8 mouse cellular contexts compared by ENCODE assay signal in genomic region chr7:70364798-70365197, GRCm38 (mm10). TPM values are rescaled to one million over a fixed set of nuclear protein-coding genes. Genes with fewer than 3 reads are reported as not detected.
DNase-seq lines count a peak whose midpoint lies in the region; ATAC-seq and TF ChIP-seq lines count a peak whose summit lies in the region.

No protein-coding gene starts in this region.

- H3K27me3 ChIP-seq in heart, embryonic 12.5 days (replicated peaks), result peaks cover 32% of the 10 kb centered on the region
- H3K27me3 ChIP-seq in kidney, postnatal 0 days (ENCODE audit: insufficient read depth, low read length), result no peaks in the 10 kb centered on the region
- H3K27me3 ChIP-seq in midbrain, embryonic 13.5 days, result peaks cover 56% of the 10 kb centered on the region

- H3K4me2 ChIP-seq in heart, embryonic 12.5 days, result peak overlapping the region; percentile 68
- H3K4me2 ChIP-seq in kidney, postnatal 0 days (ENCODE audit: low read length), result peak overlapping the region; percentile 82
- peak overlapping the region; percentile 59 for H3K4me2 ChIP-seq in midbrain, embryonic 13.5 days (replicated peaks)

- H3K36me3 ChIP-seq in heart, embryonic 12.5 days, result no peaks in the 10 kb centered on the region
- H3K36me3 ChIP-seq in kidney, postnatal 0 days (ENCODE audit: insufficient read depth, low read length), result 0 out of 2 replicates have a peak, but pooled peaks cover 2% of the 10 kb centered on the region
- no peaks in the 10 kb centered on the region for H3K36me3 ChIP-seq in midbrain, embryonic 13.5 days

- DNase-seq in 3T3-L1 (ENCODE audit: low read depth, low spot score) (peak; percentile 88), adipocyte (ENCODE audit: low spot score) (peak; percentile 81)
- peak; percentile 98 for DNase-seq in kidney, postnatal 0 days (ENCODE audit: low spot score)
- DNase-seq in cerebellum, adult 11 months, result no peak
- no peak for DNase-seq in thymus, postnatal 14 days
- DNase-seq in frontal cortex, postnatal 10 days (ENCODE audit: low spot score in 2 of 2), result no peak

- no peak overlapping the region for H3K9ac ChIP-seq in heart, embryonic 12.5 days
- peak overlapping the region; percentile 90 for H3K9ac ChIP-seq in kidney, postnatal 0 days (ENCODE audit: low read depth, low read length)
- H3K9ac ChIP-seq in midbrain, embryonic 13.5 days (replicated peaks), result peak overlapping the region; percentile 85

- no peaks in the 10 kb centered on the region for H3K9me3 ChIP-seq in heart, embryonic 12.5 days (replicated peaks)
- no peaks in the 10 kb centered on the region for H3K9me3 ChIP-seq in kidney, postnatal 0 days (replicated peaks; ENCODE audit: low read length)
- H3K9me3 ChIP-seq in midbrain, embryonic 13.5 days, result no peaks in the 10 kb centered on the region

- H3K4me1 ChIP-seq in heart, embryonic 12.5 days (replicated peaks), result peaks cover 15% of the 10 kb centered on the region
- peaks cover 2% of the 10 kb centered on the region; the same call in 1 of the 2 replicates for H3K4me1 ChIP-seq in kidney, postnatal 0 days (replicated peaks; ENCODE audit: insufficient read depth, low read length)
- peaks cover 19% of the 10 kb centered on the region for H3K4me1 ChIP-seq in midbrain, embryonic 13.5 days (replicated peaks)

- no peak for ATAC-seq in heart, embryonic 12.5 days (ENCODE audit: insufficient number of reproducible peaks, low FRiP score)
- no peak for ATAC-seq in kidney, postnatal 0 days (replicated peaks; ENCODE audit: low FRiP score, low read depth)
- no peak for ATAC-seq in midbrain, embryonic 13.5 days

- H3K27ac ChIP-seq in heart, embryonic 12.5 days (ENCODE audit: poor library complexity, severe bottlenecking), result no peak overlapping the region; the same call in 1 of the 2 replicates
- H3K27ac ChIP-seq in kidney, postnatal 0 days, result peak overlapping the region; percentile 97
- H3K27ac ChIP-seq in midbrain, embryonic 13.5 days, result peak overlapping the region; percentile 94

- 1% methylated on average over 3 of the region's 3 CpGs for WGBS in heart, embryonic 12.5 days
- 1% methylated on average over 3 of the region's 3 CpGs for WGBS in kidney, postnatal 0 days
- 0% methylated on average over 3 of the region's 3 CpGs for WGBS in midbrain, embryonic 13.5 days

- TF ChIP-seq CTCF in kidney, postnatal 0 days (IDR thresholded peaks at IDR 0.05; ENCODE audit: low read depth), result peak; percentile 75

- H3K4me3 ChIP-seq in heart, embryonic 12.5 days, result peak overlapping the region; percentile 56
- H3K4me3 ChIP-seq in kidney, postnatal 0 days (replicated peaks; ENCODE audit: low read depth, low read length), result peak overlapping the region; percentile 67
- peak overlapping the region; percentile 54 for H3K4me3 ChIP-seq in midbrain, embryonic 13.5 days (replicated peaks)

RNA-seq across cellular contexts. Expression of gene Nr2f2, which starts 1.7 kb away (rescaled TPM):
- polyA plus RNA-seq in heart, embryonic 12.5 days (2016; fragmentation: Nextera tagmentation; extraction: Ambion mirVana), result 26.5 and 27.7 TPM in 2 replicates
- polyA plus RNA-seq in kidney, postnatal 0 days (2015; fragmentation: Nextera tagmentation; extraction: Ambion mirVana), result 190 and 203 TPM in 2 replicates
- 132 and 143 TPM in 2 replicates for polyA plus RNA-seq in midbrain, embryonic 13.5 days (2015; fragmentation: Nextera tagmentation; extraction: Ambion mirVana)

Comparison
In these comparisons a context has a peak if more than half of its experiments do, and no peak if none do; other contexts are left out.
1. DNase-seq: peak in 3T3-L1 (single experiment), adipocyte (single experiment) and kidney, postnatal 0 days (single experiment); none in cerebellum, adult 11 months (single experiment), thymus, postnatal 14 days (single experiment) and frontal cortex, postnatal 10 days (0 of 2).
2. Peak in every context shown above with its lines, with median percentiles within 50 percentile points of each other: H3K4me2 ChIP-seq and H3K4me3 ChIP-seq.